Mouse (Mus musculus) hindbrain, embryonic 12.5 days (tissue): Measurements from ENCODE around the gene Chchd10. TPM values are rescaled to one million over a fixed set of nuclear protein-coding genes. Genes with fewer than 3 reads are reported as not detected.

Experiments
- ATAC-seq: fragments of 200-750 bp; cut with Nextera tagmentation; 2 replicates; pipeline ENCODE4 v1.8.0; 2017; ENCODE audit warnings: moderate TSS enrichment; ENCODE audit not compliant: low FRiP score
- H3K27ac ChIP-seq: fragments of 300-500 bp; sonication (generic); 2 replicates; pipeline ENCODE4 v1.5.1; 2016; ENCODE audit warnings: mild to moderate bottlenecking
- H3K27me3 ChIP-seq: fragments of 300-500 bp; sonication (generic); 2 replicates; pipeline ENCODE4 v1.6.1; 2016; ENCODE audit warnings: mild to moderate bottlenecking
- H3K36me3 ChIP-seq: fragments of 300-500 bp; sonication (generic); 2 replicates; pipeline ENCODE4 v1.6.1; 2016; ENCODE audit warnings: mild to moderate bottlenecking
- H3K4me1 ChIP-seq: fragments of 300-500 bp; sonication (generic); 2 replicates; pipeline ENCODE4 v1.6.1; 2016
- H3K4me2 ChIP-seq: fragments of 300-500 bp; sonication (generic); replicated peaks from 2 replicates; pipeline ENCODE4 v1.6.1; 2016; ENCODE audit warnings: mild to moderate bottlenecking
- H3K4me3 ChIP-seq: fragments of 300-500 bp; sonication (generic); 2 replicates; pipeline ENCODE4 v1.5.1; 2016; ENCODE audit warnings: mild to moderate bottlenecking
- H3K9ac ChIP-seq: fragments of 300-500 bp; sonication (generic); 2 replicates; pipeline ENCODE4 v1.6.1; 2016; ENCODE audit warnings: mild to moderate bottlenecking, moderate library complexity
- H3K9me3 ChIP-seq: fragments of 300-500 bp; sonication (generic); replicated peaks from 2 replicates; pipeline ENCODE4 v1.6.1; 2016; ENCODE audit warnings: mild to moderate bottlenecking
- WGBS: fragments of 180-500 bp; shearing (Covaris S2); methylation state at CpG from one replicate; pipeline ENCODE4 v1.1.7; 2016; 5-methylcytosine and 5-hydroxymethylcytosine counted together
- polyA plus RNA-seq: library from polyadenylated mRNA; unstranded; fragments of >200 nt; fragmentation: Nextera tagmentation; extraction: Ambion mirVana; gene quantifications from 2 replicates; pipeline ENCODE4 v1.2.1, GENCODE M21; 2016

Chchd10 gene
- polyA plus RNA-seq, 1 experiment from 2014 or later, result 15.4 TPM

GRCm38 (mm10) chr10:75978835-75979157 lies 45.9 kb downstream of the Chchd10 start:
- Histone ChIP-seq H3K27ac (no peak overlapping the region), H3K36me3 (no peaks in the 10 kb centered on the region), H3K4me2 (no peak overlapping the region), H3K9me3 (no peaks in the 10 kb centered on the region), H3K4me1 (0 out of 2 replicates have a peak, but pooled peaks cover 2% of the 10 kb centered on the region), H3K9ac (no peak overlapping the region), H3K27me3 (no peaks in the 10 kb centered on the region), H3K4me3 (no peak overlapping the region)
- ATAC-seq, result no peak
- WGBS, result 80% methylated on average over 5 of the region's 5 CpGs

DNA sequence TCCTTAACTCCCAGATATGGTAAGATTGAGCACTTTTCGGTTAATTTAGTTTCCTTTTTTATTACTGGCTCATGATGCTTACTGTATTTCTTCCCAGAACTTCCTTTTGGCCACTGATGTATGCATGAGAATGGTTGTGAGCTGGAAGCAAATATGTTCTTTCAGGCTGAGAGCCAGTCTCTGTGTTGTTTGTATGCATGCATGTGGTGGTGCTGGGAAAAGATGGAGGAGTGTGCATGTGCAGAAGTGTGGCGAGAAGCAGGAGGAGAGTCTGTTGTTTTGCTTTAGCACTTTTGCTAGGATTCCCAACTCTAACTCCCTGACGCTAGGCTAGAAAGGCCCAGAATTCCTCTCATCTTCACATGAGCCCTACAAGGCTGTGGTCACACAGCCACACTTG lies 46.5 kb downstream of the Chchd10 start:
- 95% methylated on average over 3 of the region's 3 CpGs for WGBS
- H3K4me3 ChIP-seq, result no peak overlapping the region
- ATAC-seq, result no peak

More for the DNA sequence above, 46.5 kb downstream of the Chchd10 start:
- Histone ChIP-seq H3K9ac (no peak overlapping the region), H3K27me3 (no peaks in the 10 kb centered on the region), H3K4me1 (0 out of 2 replicates have a peak, but pooled peaks cover 2% of the 10 kb centered on the region), H3K4me2 (no peak overlapping the region), H3K36me3 (no peaks in the 10 kb centered on the region), H3K9me3 (no peaks in the 10 kb centered on the region), H3K27ac (no peak overlapping the region)

Other genes starting within 250 kb of the Chchd10 start
- gene Cabin1, start 168.8 kb upstream of the Chchd10 start, polyA plus RNA-seq, result 44.1 and 48.7 TPM in 2 replicates
- 86.4 and 90.4 TPM in 2 replicates for gene Ddt, start 159.7 kb upstream of the Chchd10 start, polyA plus RNA-seq
- gene Gm20441, start 152.2 kb upstream of the Chchd10 start, polyA plus RNA-seq, result not detected in 2 replicates
- 5.0 and 5.1 TPM in 2 replicates for gene Gstt3, start 151.7 kb upstream of the Chchd10 start, polyA plus RNA-seq
- gene Gstt1, start 134.5 kb upstream of the Chchd10 start, polyA plus RNA-seq, result 6.7 and 8.7 TPM in 2 replicates
- not detected in 2 replicates for gene Gstt4, start 110.6 kb upstream of the Chchd10 start, polyA plus RNA-seq
- gene Gstt2, start 95.7 kb upstream of the Chchd10 start, polyA plus RNA-seq, result 7.9 and 8.4 TPM in 2 replicates
- 1,134 and 1,420 TPM in 2 replicates for gene Mif, start 72.9 kb upstream of the Chchd10 start, polyA plus RNA-seq
- gene Derl3, start 39.7 kb upstream of the Chchd10 start, polyA plus RNA-seq, result 2.7 and 2.9 TPM in 2 replicates
- 296 and 298 TPM in 2 replicates for gene Smarcb1, start 11.5 kb upstream of the Chchd10 start, polyA plus RNA-seq
- 55.2 and 56.1 TPM in 2 replicates for gene Mmp11, start 3.4 kb downstream of the Chchd10 start, polyA plus RNA-seq
- 1.5 and 1.7 TPM in 2 replicates for gene Gm867, start 7.5 kb downstream of the Chchd10 start, polyA plus RNA-seq
- 0.34 and 0.98 TPM in 2 replicates for gene Vpreb3, start 9.9 kb downstream of the Chchd10 start, polyA plus RNA-seq
- gene Gm5134, start 21.4 kb downstream of the Chchd10 start, polyA plus RNA-seq, result not detected in 2 replicates
- 20.4 and 24.5 TPM in 2 replicates for gene Zfp280b, start 99.5 kb downstream of the Chchd10 start, polyA plus RNA-seq
- not detected in 2 replicates for gene Slc5a4b, start 177.8 kb downstream of the Chchd10 start, polyA plus RNA-seq
- gene Slc5a4a, start 214.3 kb downstream of the Chchd10 start, polyA plus RNA-seq, result not detected in 2 replicates